Mouse (Mus musculus): Measurements from ENCODE around the gene Abhd15. TPM values are rescaled to one million over a fixed set of nuclear protein-coding genes. Genes with fewer than 3 reads are reported as not detected.
"Not testable (repeated sequence)": the region's sequence is repeated elsewhere in the genome, so short reads cannot be mapped to it uniquely, and the experiment has no call there.

Abhd15 gene
- total RNA-seq, 1 experiment from 2014 or later, result 26.9 TPM

- DNase-seq, result peak; percentile 94
These were observed 1.8 kb upstream of the Abhd15 start for GRCm38 (mm10) chr11:77512891-77513810.

- DNase-seq, result peak; percentile 31
These were observed 1.1 kb upstream of the Abhd15 start for GRCm38 (mm10) chr11:77513811-77514170.

GRCm38 (mm10) chr11:77514281-77514831 is 565 bp upstream of the Abhd15 start:
- peak; percentile 61 for DNase-seq

- DNase-seq, result peak; percentile 70
These were observed 974 bp downstream of the Abhd15 start, which contains the start of gene Trp53i13 for GRCm38 (mm10) chr11:77515637-77516552. Trp53i13 (minus strand) TSS chr11:77515980.

- peak; percentile 55 for DNase-seq
These were observed 1.9 kb downstream of the Abhd15 start for GRCm38 (mm10) chr11:77516553-77517425.

GRCm38 (mm10) chr11:77518051-77518798 is 3.3 kb downstream of the Abhd15 start:
- no peak for DNase-seq

- DNase-seq, result no peak
These were observed 4.1 kb downstream of the Abhd15 start, which contains the start of gene Gm10392 for GRCm38 (mm10) chr11:77519043-77519442. Gm10392 (minus strand) TSS chr11:77519198.

GRCm38 (mm10) chr11:77520601-77521529 is 5.9 kb downstream of the Abhd15 start:
- DNase-seq, result peak; percentile 45

GRCm38 (mm10) chr11:77525804-77526486 is 11.0 kb downstream of the Abhd15 start:
- DNase-seq, result no peak

GRCm38 (mm10) chr11:77528420-77528819 is 13.5 kb downstream of the Abhd15 start:
- DNase-seq, result not testable (repeated sequence)

- DNase-seq, result no peak
These were observed 14.7 kb downstream of the Abhd15 start for GRCm38 (mm10) chr11:77529644-77530043.

- DNase-seq, result no peak
These were observed 15.9 kb downstream of the Abhd15 start for GRCm38 (mm10) chr11:77530862-77531261.

- DNase-seq, result no peak
These were observed 17.4 kb downstream of the Abhd15 start for GRCm38 (mm10) chr11:77532202-77532846.

- peak; percentile 8 for DNase-seq
These were observed 30.3 kb downstream of the Abhd15 start for GRCm38 (mm10) chr11:77545261-77545660.

- DNase-seq, result no peak
These were observed 70.3 kb downstream of the Abhd15 start for GRCm38 (mm10) chr11:77585201-77585600.
